Mouse (Mus musculus): ENCODE results near the gene Med4. TPM values are rescaled to one million over a fixed set of nuclear protein-coding genes. Genes with fewer than 3 reads are reported as not detected.
A peak's percentile ranks its signal among the peaks of the same experiment; 100 is the strongest.

The Med4 gene
- polyA plus RNA-seq, 1 experiment from 2014 or later: 87.6 TPM

GRCm38 (mm10) chr14:73477077-73477476 lies 32.7 kb upstream of the Med4 start:
- Histone ChIP-seq H3K36me3 (no peaks in the 10 kb centered on the region), H3K4me2 (replicated peaks) (no peak overlapping the region), H3K9ac (replicated peaks) (no peak overlapping the region), H3K4me3 (no peak overlapping the region), H3K4me1 (peaks cover 6% of the 10 kb centered on the region), H3K9me3 (no peaks in the 10 kb centered on the region), H3K27me3 (no peaks in the 10 kb centered on the region), H3K27ac (replicated peaks) (no peak overlapping the region; the same call in 1 of the 2 replicates)
- ATAC-seq (ENCODE audit: low FRiP score, low read depth): no peak
- 95% methylated on average over 10 of the region's 10 CpGs for WGBS

GRCm38 (mm10) chr14:73478321-73478720 lies 31.5 kb upstream of the Med4 start:
- WGBS: 72% methylated on average over 3 of the region's 3 CpGs
- ATAC-seq (ENCODE audit: low FRiP score, low read depth): no peak
- Histone ChIP-seq H3K4me3 (no peak overlapping the region), H3K27me3 (no peaks in the 10 kb centered on the region), H3K9ac (replicated peaks) (no peak overlapping the region), H3K27ac (replicated peaks) (no peak overlapping the region), H3K4me1 (peaks cover 6% of the 10 kb centered on the region), H3K9me3 (no peaks in the 10 kb centered on the region), H3K36me3 (no peaks in the 10 kb centered on the region), H3K4me2 (replicated peaks) (no peak overlapping the region)

- Histone ChIP-seq H3K4me1 (no peaks in the 10 kb centered on the region), H3K4me2 (replicated peaks) (no peak overlapping the region), H3K27me3 (no peaks in the 10 kb centered on the region), H3K4me3 (no peak overlapping the region), H3K9me3 (no peaks in the 10 kb centered on the region), H3K36me3 (no peaks in the 10 kb centered on the region), H3K27ac (replicated peaks) (no peak overlapping the region), H3K9ac (replicated peaks) (no peak overlapping the region)
- ATAC-seq (ENCODE audit: low FRiP score, low read depth): no peak
- WGBS: 20% methylated on average over 1 of the region's 1 CpGs
Observed at GRCm38 (mm10) chr14:73479771-73480170, 30.1 kb upstream of the Med4 start.

- Histone ChIP-seq H3K27ac (replicated peaks) (no peak overlapping the region), H3K27me3 (no peaks in the 10 kb centered on the region), H3K4me2 (replicated peaks) (no peak overlapping the region), H3K36me3 (no peaks in the 10 kb centered on the region), H3K4me3 (no peak overlapping the region), H3K4me1 (no peaks in the 10 kb centered on the region), H3K9me3 (no peaks in the 10 kb centered on the region), H3K9ac (replicated peaks) (no peak overlapping the region)
- 76% methylated on average over 5 of the region's 5 CpGs for WGBS
- no peak for ATAC-seq (ENCODE audit: low FRiP score, low read depth)
Observed at GRCm38 (mm10) chr14:73483516-73484229, 26.2 kb upstream of the Med4 start.

GRCm38 (mm10) chr14:73484366-73485110 lies 25.3 kb upstream of the Med4 start:
- H3K4me3 ChIP-seq: no peak overlapping the region
- ATAC-seq (ENCODE audit: low FRiP score, low read depth): no peak
- H3K36me3 ChIP-seq: no peaks in the 10 kb centered on the region
- no peak overlapping the region for H3K27ac ChIP-seq (replicated peaks)
- H3K9ac ChIP-seq (replicated peaks): no peak overlapping the region
- H3K9me3 ChIP-seq: no peaks in the 10 kb centered on the region
- no peaks in the 10 kb centered on the region for H3K4me1 ChIP-seq
- no peak overlapping the region for H3K4me2 ChIP-seq (replicated peaks)
- WGBS: 69% methylated on average over 3 of the region's 3 CpGs
- H3K27me3 ChIP-seq: no peaks in the 10 kb centered on the region

- no peaks in the 10 kb centered on the region for H3K4me1 ChIP-seq
- H3K9ac ChIP-seq (replicated peaks): no peak overlapping the region
- no peaks in the 10 kb centered on the region for H3K27me3 ChIP-seq
- no peak overlapping the region for H3K4me3 ChIP-seq
- no peak overlapping the region for H3K4me2 ChIP-seq (replicated peaks)
- ATAC-seq (ENCODE audit: low FRiP score, low read depth): no peak
- 92% methylated on average over 5 of the region's 5 CpGs for WGBS
- no peak overlapping the region for H3K27ac ChIP-seq (replicated peaks)
- H3K9me3 ChIP-seq: no peaks in the 10 kb centered on the region
- H3K36me3 ChIP-seq: no peaks in the 10 kb centered on the region
Observed at GRCm38 (mm10) chr14:73486641-73487040, 23.2 kb upstream of the Med4 start.

GRCm38 (mm10) chr14:73493356-73493755 lies 16.5 kb upstream of the Med4 start:
- whole genome bisulfite sequencing: 95% methylated on average over 6 of the region's 6 CpGs
- ATAC-seq (ENCODE audit: low FRiP score, low read depth): no peak
- Histone ChIP-seq H3K4me2 (replicated peaks) (no peak overlapping the region), H3K9ac (replicated peaks) (no peak overlapping the region), H3K4me1 (no peaks in the 10 kb centered on the region), H3K27me3 (no peaks in the 10 kb centered on the region), H3K9me3 (no peaks in the 10 kb centered on the region), H3K27ac (replicated peaks) (no peak overlapping the region), H3K4me3 (no peak overlapping the region), H3K36me3 (no peaks in the 10 kb centered on the region)

DNA sequence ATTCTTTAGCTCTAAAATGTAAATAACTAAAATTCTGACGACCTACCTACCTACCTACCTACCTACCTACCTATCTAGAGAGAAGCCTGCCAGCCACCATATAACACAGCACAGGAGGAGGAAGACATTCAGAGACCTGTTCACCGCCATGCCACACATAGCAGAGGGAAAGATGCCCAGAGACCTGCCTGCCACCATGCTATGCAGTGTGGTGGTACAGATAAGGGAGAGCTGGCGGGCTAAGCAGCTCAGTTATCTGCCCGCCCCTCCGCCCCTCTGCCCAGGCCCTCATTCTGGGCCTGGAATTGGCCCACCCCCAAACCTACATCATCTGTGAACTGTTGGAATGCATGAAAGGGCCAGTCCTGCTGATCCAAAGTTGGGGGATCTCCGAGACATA lies 15.7 kb upstream of the Med4 start:
- H3K9ac ChIP-seq (replicated peaks): no peak overlapping the region
- H3K9me3 ChIP-seq: no peaks in the 10 kb centered on the region
- no peak overlapping the region for H3K4me2 ChIP-seq (replicated peaks)
- no peaks in the 10 kb centered on the region for H3K36me3 ChIP-seq
- ATAC-seq (ENCODE audit: low FRiP score, low read depth): no peak
- WGBS: 70% methylated on average over 6 of the region's 6 CpGs
- no peak overlapping the region for H3K4me3 ChIP-seq
- H3K4me1 ChIP-seq: no peaks in the 10 kb centered on the region
- H3K27me3 ChIP-seq: no peaks in the 10 kb centered on the region
- H3K27ac ChIP-seq (replicated peaks): no peak overlapping the region

GRCm38 (mm10) chr14:73495753-73496152 lies 14.1 kb upstream of the Med4 start:
- no peak for ATAC-seq (ENCODE audit: low FRiP score, low read depth)
- H3K27me3 ChIP-seq: no peaks in the 10 kb centered on the region
- H3K27ac ChIP-seq (replicated peaks): no peak overlapping the region
- no peaks in the 10 kb centered on the region for H3K9me3 ChIP-seq
- no peaks in the 10 kb centered on the region for H3K36me3 ChIP-seq
- no peaks in the 10 kb centered on the region for H3K4me1 ChIP-seq
- H3K9ac ChIP-seq (replicated peaks): no peak overlapping the region
- H3K4me3 ChIP-seq: no peak overlapping the region
- 76% methylated on average over 7 of the region's 7 CpGs for WGBS
- no peak overlapping the region for H3K4me2 ChIP-seq (replicated peaks)

DNA sequence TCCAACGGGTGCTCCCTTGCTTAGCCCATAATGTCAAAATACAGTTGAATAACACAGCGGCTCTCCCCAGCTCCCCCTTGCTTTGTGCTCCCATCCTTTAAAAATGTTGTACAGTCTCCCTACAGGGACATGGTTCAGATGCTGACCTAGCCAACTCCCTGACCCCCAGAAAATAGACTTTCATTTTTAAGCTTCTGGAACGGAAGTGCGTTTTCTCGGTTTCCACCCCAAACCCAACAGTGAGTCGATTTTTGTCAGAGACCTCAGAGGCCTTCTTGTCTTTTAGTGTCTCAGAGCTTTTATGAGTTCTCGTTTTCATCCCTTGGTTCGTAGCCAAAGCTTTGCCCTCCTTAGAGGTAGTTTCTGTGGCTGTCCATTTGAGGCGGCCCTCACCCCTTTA lies 8.5 kb upstream of the Med4 start:
- no peak for ATAC-seq (ENCODE audit: low FRiP score, low read depth)
- no peak overlapping the region for H3K4me2 ChIP-seq (replicated peaks)
- H3K36me3 ChIP-seq: no peaks in the 10 kb centered on the region
- no peaks in the 10 kb centered on the region for H3K27me3 ChIP-seq
- no peak overlapping the region for H3K27ac ChIP-seq (replicated peaks)
- WGBS: 91% methylated on average over 9 of the region's 9 CpGs
- no peak overlapping the region for H3K4me3 ChIP-seq
- H3K9ac ChIP-seq (replicated peaks): no peak overlapping the region
- H3K4me1 ChIP-seq: peaks cover 8% of the 10 kb centered on the region; the same call in 1 of the 2 replicates
- no peaks in the 10 kb centered on the region for H3K9me3 ChIP-seq

- Histone ChIP-seq H3K4me1 (peaks cover 8% of the 10 kb centered on the region; the same call in 1 of the 2 replicates), H3K36me3 (no peaks in the 10 kb centered on the region), H3K9me3 (no peaks in the 10 kb centered on the region), H3K27me3 (no peaks in the 10 kb centered on the region; the same call in 1 of the 2 replicates), H3K4me2 (replicated peaks) (no peak overlapping the region), H3K4me3 (no peak overlapping the region), H3K27ac (replicated peaks) (no peak overlapping the region), H3K9ac (replicated peaks) (no peak overlapping the region)
- 77% methylated on average over 6 of the region's 6 CpGs for WGBS
- ATAC-seq (ENCODE audit: low FRiP score, low read depth): no peak
Observed at GRCm38 (mm10) chr14:73501721-73502120, 8.1 kb upstream of the Med4 start.

DNA sequence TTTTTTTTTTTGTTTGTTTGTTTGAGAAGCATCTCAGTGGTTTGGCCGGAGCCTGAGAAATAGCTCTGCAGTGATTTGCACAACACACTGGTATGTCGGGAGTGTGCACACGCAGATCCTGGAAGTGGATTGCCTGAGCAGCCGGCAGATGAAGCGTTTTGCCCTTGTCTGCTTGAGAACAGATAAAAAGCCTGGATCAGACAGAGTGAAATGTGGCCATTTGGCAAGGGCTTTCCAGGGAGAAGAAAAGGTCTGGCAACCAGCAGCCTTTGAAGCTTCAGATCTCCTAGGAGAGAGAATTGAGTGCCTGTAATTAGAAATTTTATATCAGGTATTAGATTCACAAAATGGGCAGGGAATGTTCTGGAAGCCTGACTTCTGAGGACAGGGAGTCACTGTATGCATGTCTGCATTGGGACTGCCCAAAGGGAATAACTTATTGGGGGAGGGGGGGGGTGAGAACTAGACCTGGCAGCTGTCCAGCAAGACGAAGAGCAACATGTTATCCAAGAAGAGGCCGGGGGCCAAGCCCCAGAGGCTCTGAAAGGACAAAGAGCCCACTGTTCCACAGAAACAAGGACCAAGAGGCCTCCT lies 7.1 kb upstream of the Med4 start:
- H3K4me2 ChIP-seq (replicated peaks): no peak overlapping the region
- peaks cover 8% of the 10 kb centered on the region; the same call in 1 of the 2 replicates for H3K4me1 ChIP-seq

More for the DNA sequence above, 7.1 kb upstream of the Med4 start:
- Histone ChIP-seq H3K27me3 (no peaks in the 10 kb centered on the region; the same call in 1 of the 2 replicates), H3K9ac (replicated peaks) (peak overlapping the region; percentile 20; the same call in 1 of the 2 replicates), H3K4me3 (no peak overlapping the region), H3K27ac (replicated peaks) (peak overlapping the region; percentile 63; the same call in 1 of the 2 replicates), H3K36me3 (no peaks in the 10 kb centered on the region), H3K9me3 (no peaks in the 10 kb centered on the region)
- peak; percentile 81 for ATAC-seq (ENCODE audit: low FRiP score, low read depth)
- WGBS: 46% methylated on average over 7 of the region's 7 CpGs

All from midbrain, embryonic 12.5 days (tissue).